Mouse (Mus musculus) thymus, adult 2 months (tissue): Measurements from ENCODE around the gene Sppl2b. TPM values are rescaled to one million over a fixed set of nuclear protein-coding genes. Genes with fewer than 3 reads are reported as not detected.

Experiments used
- DNase-seq: peaks from one replicate; pipeline ENCODE4 v3.0.0; 2021
- H3K27ac ChIP-seq: fragments of 200-500 bp; 2 replicates; pipeline ENCODE4 v1.5.1; 2012; ENCODE audit warnings: low read length, control low read depth; ENCODE audit not compliant: control insufficient read depth, insufficient read depth
- H3K27me3 ChIP-seq: fragments of 200-500 bp; 2 replicates; pipeline ENCODE4 v1.6.1; 2012; ENCODE audit warnings: mild to moderate bottlenecking, low read length, moderate library complexity, mixed read lengths; ENCODE audit not compliant: control insufficient read depth, insufficient read depth
- H3K36me3 ChIP-seq: fragments of 200-500 bp; 2 replicates; pipeline ENCODE4 v1.6.1; 2012; ENCODE audit warnings: mild to moderate bottlenecking, low read length, moderate library complexity; ENCODE audit not compliant: control insufficient read depth, insufficient read depth
- H3K4me1 ChIP-seq: fragments of 200-500 bp; replicated peaks from 2 replicates; pipeline ENCODE4 v1.6.1; 2012; ENCODE audit warnings: low read length; ENCODE audit not compliant: control insufficient read depth, insufficient read depth
- H3K4me3 ChIP-seq: fragments of 200-500 bp; 2 replicates; pipeline ENCODE4 v1.5.1; 2012; ENCODE audit warnings: mild to moderate bottlenecking, low read length, control low read depth, moderate library complexity; ENCODE audit not compliant: control insufficient read depth, insufficient read depth
- CTCF ChIP-seq: fragments of 200-500 bp; IDR thresholded peaks from 2 replicates; pipeline ENCODE4 v1.5.1; 2012; ENCODE audit warnings: mild to moderate bottlenecking, control low read depth, low read length, moderate library complexity, borderline replicate concordance; ENCODE audit not compliant: control insufficient read depth, poor library complexity, insufficient read depth; ENCODE audit errors: extremely low read depth
- POLR2A ChIP-seq: fragments of 200-500 bp; IDR thresholded peaks from 2 replicates; pipeline ENCODE4 v1.6.1; 2012; ENCODE audit warnings: mild to moderate bottlenecking, low read length, control low read depth, moderate library complexity; ENCODE audit not compliant: control insufficient read depth, poor library complexity, insufficient read depth; ENCODE audit errors: extremely low read depth
- WGBS: fragments of 180-500 bp; shearing (Covaris S2); methylation state at CpG from one replicate; pipeline ENCODE4 v1.1.7; 2018; 5-methylcytosine and 5-hydroxymethylcytosine counted together
- polyA plus RNA-seq: library from polyadenylated mRNA; depleted of rRNA; stranded (reverse); fragments of >200 nt; gene quantifications from 2 replicates; pipeline ENCODE4 v1.2.3, GENCODE M21; 2012

Gene Sppl2b
- polyA plus RNA-seq, 1 experiment, result 167 TPM

GRCm38 (mm10) chr10:80887181-80887580 is 32.1 kb downstream of the Sppl2b start:
- Histone ChIP-seq H3K27ac (no peak overlapping the region), H3K4me1 (no peaks in the 10 kb centered on the region), H3K36me3 (no peaks in the 10 kb centered on the region), H3K4me3 (no peak overlapping the region), H3K27me3 (no peaks in the 10 kb centered on the region; the same call in 1 of the 2 replicates)
- no peak for DNase-seq
- WGBS, result 49% methylated on average over 11 of the region's 11 CpGs
- no peak for TF ChIP-seq CTCF
- no peak for TF ChIP-seq POLR2A

- H3K27me3 ChIP-seq, result no peaks in the 10 kb centered on the region
- H3K4me3 ChIP-seq, result no peak overlapping the region
- TF ChIP-seq CTCF (no peak), POLR2A (no peak)
- 87% methylated on average over 7 of the region's 7 CpGs for WGBS
- H3K27ac ChIP-seq, result no peak overlapping the region
- DNase-seq, result no peak
- no peaks in the 10 kb centered on the region; the same call in 1 of the 2 replicates for H3K36me3 ChIP-seq
- H3K4me1 ChIP-seq, result peaks cover 8% of the 10 kb centered on the region
Observed at GRCm38 (mm10) chr10:80895100-80895499, 40.0 kb downstream of the Sppl2b start.

- TF ChIP-seq POLR2A (no peak), CTCF (no peak)
Observed at GRCm38 (mm10) chr10:80895697-80896096, 40.6 kb downstream of the Sppl2b start.

GRCm38 (mm10) chr10:80896581-80897485 is 41.8 kb downstream of the Sppl2b start:
- WGBS, result 86% methylated on average over 24 of the region's 24 CpGs
- no peak for DNase-seq
- no peaks in the 10 kb centered on the region; the same call in 1 of the 2 replicates for H3K36me3 ChIP-seq
- H3K27ac ChIP-seq, result no peak overlapping the region
- TF ChIP-seq POLR2A (no peak), CTCF (no peak)
- H3K27me3 ChIP-seq, result no peaks in the 10 kb centered on the region
- H3K4me3 ChIP-seq, result no peak overlapping the region
- peaks cover 12% of the 10 kb centered on the region for H3K4me1 ChIP-seq

More at GRCm38 (mm10) chr10:80895697-80896096, 40.6 kb downstream of the Sppl2b start:
- Histone ChIP-seq H3K27ac (no peak overlapping the region), H3K27me3 (no peaks in the 10 kb centered on the region), H3K36me3 (no peaks in the 10 kb centered on the region; the same call in 1 of the 2 replicates), H3K4me3 (no peak overlapping the region), H3K4me1 (peaks cover 9% of the 10 kb centered on the region)
- no peak for DNase-seq
- 90% methylated on average over 6 of the region's 6 CpGs for WGBS

DNA sequence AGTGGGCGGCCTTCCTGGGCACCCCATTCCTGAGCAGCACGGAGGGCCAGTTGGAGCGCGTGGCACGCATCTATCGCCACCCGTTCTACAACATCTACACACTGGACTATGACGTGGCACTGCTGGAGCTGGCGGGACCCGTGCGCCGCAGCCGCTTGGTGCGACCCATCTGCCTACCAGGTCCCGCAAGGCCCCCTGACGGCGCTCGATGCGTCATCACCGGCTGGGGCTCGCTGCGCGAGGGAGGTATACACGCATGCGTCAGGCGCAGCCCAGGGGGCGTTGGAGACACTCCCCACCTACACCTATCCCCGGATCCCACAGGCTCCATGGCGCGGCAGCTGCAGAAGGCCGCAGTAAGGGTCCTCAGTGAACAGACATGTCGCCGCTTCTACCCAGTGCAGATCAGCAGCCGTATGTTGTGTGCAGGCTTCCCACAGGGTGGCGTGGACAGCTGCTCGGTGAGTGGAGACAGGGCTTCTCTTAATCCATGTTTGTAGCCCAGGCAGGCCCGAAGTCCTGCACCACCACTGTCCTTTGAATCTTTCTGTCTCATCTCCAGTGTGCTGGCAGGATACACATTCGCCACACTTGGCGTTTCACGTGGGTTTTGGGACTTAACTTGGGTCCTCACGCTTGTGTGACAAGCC is 42.9 kb downstream of the Sppl2b start:
- TF ChIP-seq CTCF, result no peak
- no peak for TF ChIP-seq POLR2A
- Histone ChIP-seq H3K27me3 (no peaks in the 10 kb centered on the region), H3K27ac (no peak overlapping the region), H3K4me3 (no peak overlapping the region), H3K4me1 (peaks cover 12% of the 10 kb centered on the region), H3K36me3 (no peaks in the 10 kb centered on the region; the same call in 1 of the 2 replicates)
- no peak for DNase-seq
- 92% methylated on average over 41 of the region's 41 CpGs for WGBS

DNA sequence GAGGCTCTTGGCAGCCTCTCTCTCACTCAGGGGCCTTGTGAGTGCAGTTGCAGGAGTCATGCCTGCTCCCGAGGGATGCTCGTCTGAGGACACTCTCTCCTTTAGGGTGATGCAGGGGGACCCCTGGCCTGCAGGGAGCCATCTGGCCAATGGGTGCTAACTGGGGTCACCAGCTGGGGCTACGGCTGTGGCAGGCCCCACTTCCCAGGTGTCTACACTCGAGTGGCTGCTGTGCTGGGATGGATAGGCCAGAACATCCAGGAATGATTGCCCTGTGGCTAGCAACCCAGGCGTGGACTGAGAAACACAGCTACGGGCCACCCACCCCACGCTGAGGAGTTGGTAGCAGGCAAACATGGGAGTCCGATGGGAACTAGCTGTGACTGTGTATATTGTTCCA is 44.0 kb downstream of the Sppl2b start:
- TF ChIP-seq CTCF (no peak), POLR2A (no peak)
- Histone ChIP-seq H3K27ac (no peak overlapping the region), H3K36me3 (no peaks in the 10 kb centered on the region; the same call in 1 of the 2 replicates), H3K27me3 (no peaks in the 10 kb centered on the region), H3K4me3 (no peak overlapping the region), H3K4me1 (peaks cover 12% of the 10 kb centered on the region)
- no peak for DNase-seq
- WGBS, result 93% methylated on average over 8 of the region's 8 CpGs
